Mouse (Mus musculus): ENCODE measurements around the gene Usp46.

- TF ChIP-seq EP300 (IDR thresholded peaks at IDR 0.05; ENCODE audit: low read depth) (no peak), CTCF (IDR thresholded peaks at IDR 0.05; ENCODE audit: low read depth) (no peak)
These were observed 50.7 kb downstream of the Usp46 start for GRCm38 (mm10) chr5:74017488-74017887.

All from liver, postnatal 0 days (tissue).